Mouse (Mus musculus): ENCODE measurements around the gene Tex261. TPM values are rescaled to one million over a fixed set of nuclear protein-coding genes. Genes with fewer than 3 reads are reported as not detected.

Tex261 gene
- polyA plus RNA-seq (2015; fragmentation: Nextera tagmentation; extraction: Ambion mirVana) = 89.9 and 108 TPM in 2 replicates

DNA sequence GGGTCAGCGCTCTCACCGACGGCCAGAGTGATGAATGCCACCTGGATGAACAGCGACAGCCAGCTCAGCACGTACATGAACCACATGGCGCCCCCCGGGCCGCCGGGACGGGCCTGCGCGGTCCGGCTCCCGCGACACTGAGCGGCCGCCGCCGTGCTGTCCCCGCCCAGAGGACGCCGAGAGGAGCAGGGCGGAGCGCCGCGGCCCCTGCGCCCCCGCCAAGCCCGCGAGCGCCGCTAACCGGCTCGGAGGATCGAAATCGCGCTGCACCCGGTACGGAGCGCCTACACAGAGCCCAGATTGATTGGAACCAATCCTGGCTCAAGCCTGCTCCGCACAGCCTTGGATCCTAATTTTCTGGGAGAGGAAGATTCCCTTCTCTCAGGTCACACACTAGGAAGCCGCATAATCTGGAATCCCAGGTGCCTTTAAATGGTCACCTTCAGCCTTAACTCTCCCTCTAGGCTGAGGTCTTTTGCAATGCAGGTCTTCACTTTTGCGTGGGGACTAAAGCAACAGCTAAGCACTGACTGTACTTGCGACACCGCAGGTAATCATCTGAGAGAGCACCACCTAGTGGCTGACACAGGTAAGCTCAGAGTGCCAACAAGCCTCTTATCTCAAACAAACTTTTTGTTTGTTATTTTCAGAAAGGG is at the start of gene Tex261:
Gene Tex261, minus strand, starts transcription at position 176 of the 656 bp plus-strand sequence.
- H3K9me3 ChIP-seq (replicated peaks; ENCODE audit: control insufficient read depth, low read length) = no peaks in the 10 kb centered on the region
- peaks cover 9% of the 10 kb centered on the region for H3K4me1 ChIP-seq (ENCODE audit: control insufficient read depth, insufficient read depth, low read length)
- H3K27me3 ChIP-seq (ENCODE audit: control insufficient read depth, insufficient read depth, low read length) = no peaks in the 10 kb centered on the region
- peak within 1 kb of the TSS; percentile 92 for H3K4me2 ChIP-seq (ENCODE audit: low read depth, low read length)
- under 1% methylated on average over 42 of the region's 45 CpGs for WGBS
- H3K36me3 ChIP-seq (ENCODE audit: control insufficient read depth, insufficient read depth) = peaks cover 5% of the 10 kb centered on the region
- H3K9ac ChIP-seq (ENCODE audit: low read length) = peak within 1 kb of the TSS; percentile 97
- H3K27ac ChIP-seq (ENCODE audit: low read length) = peak within 1 kb of the TSS; percentile 95
- peak within 1 kb of the TSS; percentile 96 for H3K4me3 ChIP-seq (ENCODE audit: low read length)
- ATAC-seq (replicated peaks; ENCODE audit: extremely low read depth, insufficient read depth, low FRiP score) = peak; percentile 95

DNA sequence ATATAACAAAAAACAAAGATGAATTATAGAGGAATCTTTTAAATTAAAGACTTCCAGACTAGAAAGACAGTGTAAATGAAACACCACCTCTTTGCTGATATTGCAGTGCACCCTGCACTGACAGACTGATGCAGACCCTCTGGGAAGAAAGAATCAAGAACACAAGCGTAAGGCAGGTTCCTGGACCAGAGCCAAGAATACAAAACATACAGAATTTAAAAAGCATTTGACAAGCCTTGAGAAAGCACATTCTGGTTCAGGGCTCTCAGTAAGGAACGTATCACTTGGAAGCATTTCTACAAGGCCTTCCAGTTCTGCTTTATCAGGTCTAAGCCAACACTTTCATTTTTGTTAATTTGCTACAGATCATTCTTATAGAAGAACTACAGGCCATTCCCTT is 46.2 kb upstream of the Tex261 start:
- no peak for ATAC-seq (replicated peaks; ENCODE audit: extremely low read depth, insufficient read depth, low FRiP score)
- H3K4me1 ChIP-seq (ENCODE audit: control insufficient read depth, insufficient read depth, low read length) = 0 out of 2 replicates have a peak, but pooled peaks cover 3% of the 10 kb centered on the region
- H3K4me2 ChIP-seq (ENCODE audit: low read depth, low read length) = no peak overlapping the region
- WGBS = 44% methylated on average over 2 of the region's 2 CpGs
- H3K27ac ChIP-seq (ENCODE audit: low read length) = no peak overlapping the region
- no peak overlapping the region for H3K4me3 ChIP-seq (ENCODE audit: low read length)
- H3K27me3 ChIP-seq (ENCODE audit: control insufficient read depth, insufficient read depth, low read length) = no peaks in the 10 kb centered on the region
- no peaks in the 10 kb centered on the region for H3K36me3 ChIP-seq (ENCODE audit: control insufficient read depth, insufficient read depth)
- H3K9ac ChIP-seq (ENCODE audit: low read length) = no peak overlapping the region
- peaks cover 2% of the 10 kb centered on the region; the same call in 1 of the 2 replicates for H3K9me3 ChIP-seq (replicated peaks; ENCODE audit: control insufficient read depth, low read length)

DNA sequence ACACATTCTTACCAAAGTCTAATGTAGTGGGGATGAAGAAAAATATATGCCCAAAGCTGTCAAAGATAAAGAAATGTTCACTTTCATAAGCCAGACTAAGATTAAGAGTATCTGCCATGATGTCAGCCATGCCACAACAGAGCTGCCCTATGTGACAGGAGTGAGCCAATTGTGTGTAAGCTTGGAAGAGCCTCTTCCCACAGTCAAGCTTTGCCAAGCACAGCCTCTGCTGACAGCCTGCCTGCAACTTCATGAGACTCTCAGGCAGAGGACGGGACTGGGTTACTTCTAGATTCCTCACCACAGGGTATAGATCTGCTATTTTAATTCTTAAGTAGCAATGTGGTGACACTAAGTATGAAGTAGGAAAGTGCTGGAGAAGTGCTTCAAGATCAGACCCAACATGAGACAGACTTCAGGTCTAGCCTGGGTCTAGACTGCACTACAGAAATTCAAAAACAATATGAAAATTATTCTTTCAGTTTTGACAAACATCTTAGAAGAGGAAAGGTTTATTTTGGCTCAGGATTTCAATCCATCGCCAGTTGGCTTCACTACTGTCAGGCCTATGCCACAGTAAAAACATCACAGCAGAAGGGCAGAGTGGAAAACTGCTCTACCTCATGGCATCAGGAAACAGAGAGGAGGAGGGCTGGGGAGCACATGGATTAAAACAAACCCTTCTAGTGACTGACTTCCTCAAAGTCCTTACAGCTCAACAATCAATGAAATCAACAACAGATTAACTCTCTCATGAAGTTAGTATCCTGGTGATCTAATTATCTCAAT is 45.3 kb upstream of the Tex261 start:
- WGBS = 64% methylated on average over 2 of the region's 2 CpGs
- H3K4me3 ChIP-seq (ENCODE audit: low read length) = no peak overlapping the region
- ATAC-seq (replicated peaks; ENCODE audit: extremely low read depth, insufficient read depth, low FRiP score) = no peak
- H3K4me2 ChIP-seq (ENCODE audit: low read depth, low read length) = no peak overlapping the region
- H3K9me3 ChIP-seq (replicated peaks; ENCODE audit: control insufficient read depth, low read length) = peaks cover 2% of the 10 kb centered on the region
- H3K9ac ChIP-seq (ENCODE audit: low read length) = no peak overlapping the region
- H3K27ac ChIP-seq (ENCODE audit: low read length) = no peak overlapping the region
- peaks cover 3% of the 10 kb centered on the region; the same call in 1 of the 2 replicates for H3K36me3 ChIP-seq (ENCODE audit: control insufficient read depth, insufficient read depth)
- 0 out of 2 replicates have a peak, but pooled peaks cover 3% of the 10 kb centered on the region for H3K4me1 ChIP-seq (ENCODE audit: control insufficient read depth, insufficient read depth, low read length)
- no peaks in the 10 kb centered on the region for H3K27me3 ChIP-seq (ENCODE audit: control insufficient read depth, insufficient read depth, low read length)

DNA sequence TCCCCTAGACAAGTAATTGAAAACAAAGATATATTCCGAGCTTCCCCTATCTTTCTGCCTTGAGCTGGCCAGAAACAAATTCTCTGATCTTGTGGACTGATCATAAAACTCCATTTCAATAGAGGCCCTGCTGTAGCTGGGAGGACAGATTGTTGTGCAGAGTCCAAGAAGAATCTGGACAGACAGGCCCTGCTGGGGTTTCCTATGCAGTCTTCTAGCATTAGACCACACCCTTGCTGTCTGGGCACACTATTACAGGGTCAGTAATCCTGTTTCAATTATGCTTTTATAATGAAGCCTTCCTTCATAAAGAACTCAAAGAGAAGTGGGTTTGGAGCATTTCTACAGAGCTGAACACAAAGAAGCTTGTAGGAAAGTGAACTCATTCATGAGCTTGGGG is 43.4 kb upstream of the Tex261 start:
- peaks cover 8% of the 10 kb centered on the region for H3K36me3 ChIP-seq (ENCODE audit: control insufficient read depth, insufficient read depth)
- no peak overlapping the region for H3K4me2 ChIP-seq (ENCODE audit: low read depth, low read length)
- H3K9me3 ChIP-seq (replicated peaks; ENCODE audit: control insufficient read depth, low read length) = peaks cover 2% of the 10 kb centered on the region
- no peak overlapping the region for H3K27ac ChIP-seq (ENCODE audit: low read length)
- no peak overlapping the region for H3K4me3 ChIP-seq (ENCODE audit: low read length)
- H3K9ac ChIP-seq (ENCODE audit: low read length) = no peak overlapping the region
- H3K4me1 ChIP-seq (ENCODE audit: control insufficient read depth, insufficient read depth, low read length) = 0 out of 2 replicates have a peak, but pooled peaks cover 3% of the 10 kb centered on the region
- ATAC-seq (replicated peaks; ENCODE audit: extremely low read depth, insufficient read depth, low FRiP score) = no peak
- 73% methylated on average over 1 of the region's 1 CpGs for WGBS
- H3K27me3 ChIP-seq (ENCODE audit: control insufficient read depth, insufficient read depth, low read length) = no peaks in the 10 kb centered on the region

DNA sequence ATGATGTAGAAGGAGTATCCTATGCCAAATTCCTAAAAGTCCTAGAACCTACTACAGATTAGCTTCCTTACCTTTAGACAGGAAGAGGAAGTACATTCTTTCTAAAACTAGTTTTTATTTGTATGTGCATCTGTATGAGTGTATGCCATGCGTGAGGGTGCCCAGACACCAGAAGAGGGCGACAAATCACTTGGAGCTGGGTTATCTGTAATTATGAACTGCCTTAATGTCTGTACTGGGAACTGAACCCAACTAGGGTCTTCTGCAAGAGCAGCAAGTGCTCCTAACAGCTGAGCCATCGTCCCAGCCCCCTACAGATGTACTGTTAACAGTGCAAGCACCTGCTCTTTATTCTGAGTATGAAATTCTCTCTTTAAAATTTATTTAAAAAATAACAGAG is 40.2 kb upstream of the Tex261 start:
- Histone ChIP-seq H3K9ac (ENCODE audit: low read length) (no peak overlapping the region), H3K27me3 (ENCODE audit: control insufficient read depth, insufficient read depth, low read length) (no peaks in the 10 kb centered on the region), H3K4me2 (ENCODE audit: low read depth, low read length) (no peak overlapping the region), H3K36me3 (ENCODE audit: control insufficient read depth, insufficient read depth) (peaks cover 22% of the 10 kb centered on the region), H3K4me1 (ENCODE audit: control insufficient read depth, insufficient read depth, low read length) (no peaks in the 10 kb centered on the region), H3K9me3 (replicated peaks; ENCODE audit: control insufficient read depth, low read length) (peaks cover 2% of the 10 kb centered on the region), H3K27ac (ENCODE audit: low read length) (no peak overlapping the region), H3K4me3 (ENCODE audit: low read length) (no peak overlapping the region)
- ATAC-seq (replicated peaks; ENCODE audit: extremely low read depth, insufficient read depth, low FRiP score) = no peak
- 89% methylated on average over 3 of the region's 3 CpGs for WGBS

DNA sequence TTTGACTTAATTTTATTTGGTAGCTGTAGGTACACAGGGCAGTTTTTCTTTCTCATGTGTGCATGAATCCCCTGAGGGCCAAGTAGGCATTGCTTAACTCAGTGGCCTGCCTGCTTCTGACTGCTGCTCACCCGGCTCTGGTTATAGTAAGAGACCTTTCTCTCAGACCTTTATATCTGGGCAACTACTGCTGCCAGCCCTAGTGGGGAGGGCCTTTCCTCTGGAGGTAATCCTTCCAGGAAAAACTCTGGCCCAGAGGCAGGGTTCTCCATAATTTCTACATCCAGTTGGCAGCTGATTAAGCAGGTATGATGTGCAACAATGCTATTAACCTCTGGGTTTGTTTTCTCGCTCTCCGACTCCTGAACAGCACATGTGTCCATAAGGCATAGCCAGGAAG is 27.2 kb upstream of the Tex261 start:
- Histone ChIP-seq H3K4me1 (ENCODE audit: control insufficient read depth, insufficient read depth, low read length) (no peaks in the 10 kb centered on the region), H3K4me3 (ENCODE audit: low read length) (no peak overlapping the region), H3K36me3 (ENCODE audit: control insufficient read depth, insufficient read depth) (peaks cover 35% of the 10 kb centered on the region), H3K27me3 (ENCODE audit: control insufficient read depth, insufficient read depth, low read length) (no peaks in the 10 kb centered on the region), H3K9me3 (replicated peaks; ENCODE audit: control insufficient read depth, low read length) (no peaks in the 10 kb centered on the region), H3K9ac (ENCODE audit: low read length) (no peak overlapping the region), H3K4me2 (ENCODE audit: low read depth, low read length) (no peak overlapping the region), H3K27ac (ENCODE audit: low read length) (no peak overlapping the region)
- WGBS = 86% methylated on average over 3 of the region's 3 CpGs
- ATAC-seq (replicated peaks; ENCODE audit: extremely low read depth, insufficient read depth, low FRiP score) = no peak

DNA sequence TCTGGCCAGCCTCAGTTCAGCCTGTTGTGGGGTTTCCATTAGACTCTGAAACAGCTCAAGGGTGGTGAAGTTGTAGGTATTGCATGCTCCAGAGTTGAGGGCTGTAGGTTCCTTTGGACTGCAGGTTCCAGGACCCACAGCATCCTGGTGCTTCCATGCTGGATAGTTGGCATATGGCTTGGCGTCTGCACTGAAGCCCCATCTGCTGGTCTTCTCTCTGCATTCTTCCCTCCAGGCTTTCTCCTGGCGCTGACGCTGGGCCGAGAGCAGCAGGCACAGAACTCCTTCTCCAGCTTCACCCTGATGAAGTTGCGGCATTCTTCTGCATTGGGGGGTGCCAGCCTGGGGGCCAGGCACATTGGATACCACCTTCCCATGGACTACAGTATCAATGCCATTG is 26.4 kb upstream of the Tex261 start:
- Histone ChIP-seq H3K9me3 (replicated peaks; ENCODE audit: control insufficient read depth, low read length) (no peaks in the 10 kb centered on the region), H3K4me1 (ENCODE audit: control insufficient read depth, insufficient read depth, low read length) (no peaks in the 10 kb centered on the region), H3K27me3 (ENCODE audit: control insufficient read depth, insufficient read depth, low read length) (no peaks in the 10 kb centered on the region), H3K36me3 (ENCODE audit: control insufficient read depth, insufficient read depth) (peaks cover 35% of the 10 kb centered on the region), H3K4me2 (ENCODE audit: low read depth, low read length) (no peak overlapping the region), H3K9ac (ENCODE audit: low read length) (no peak overlapping the region), H3K27ac (ENCODE audit: low read length) (no peak overlapping the region), H3K4me3 (ENCODE audit: low read length) (no peak overlapping the region)
- no peak for ATAC-seq (replicated peaks; ENCODE audit: extremely low read depth, insufficient read depth, low FRiP score)
- WGBS = 88% methylated on average over 5 of the region's 5 CpGs

DNA sequence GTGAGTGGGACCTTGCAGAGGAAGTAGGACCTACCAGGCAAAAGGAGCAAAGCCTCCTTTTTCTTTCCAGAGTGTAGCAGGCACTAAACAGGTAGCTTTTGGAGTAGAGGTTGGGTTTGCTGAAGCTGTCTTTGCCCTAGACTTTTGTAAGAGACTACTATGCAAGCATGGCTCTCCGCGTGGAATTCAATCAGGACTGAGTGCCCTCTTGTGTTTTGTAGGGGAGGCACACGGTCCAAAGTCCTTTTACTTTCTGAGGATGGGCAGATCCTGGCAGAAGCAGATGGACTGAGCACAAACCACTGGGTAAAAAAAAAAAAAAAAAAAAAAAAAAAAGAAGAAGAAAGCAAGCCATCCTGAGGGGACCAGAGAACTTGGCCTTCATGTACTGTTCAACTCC is 21.1 kb upstream of the Tex261 start:
- Histone ChIP-seq H3K27me3 (ENCODE audit: control insufficient read depth, insufficient read depth, low read length) (no peaks in the 10 kb centered on the region), H3K4me1 (ENCODE audit: control insufficient read depth, insufficient read depth, low read length) (peaks cover 7% of the 10 kb centered on the region), H3K4me2 (ENCODE audit: low read depth, low read length) (no peak overlapping the region), H3K36me3 (ENCODE audit: control insufficient read depth, insufficient read depth) (peaks cover 22% of the 10 kb centered on the region), H3K9me3 (replicated peaks; ENCODE audit: control insufficient read depth, low read length) (no peaks in the 10 kb centered on the region), H3K4me3 (ENCODE audit: low read length) (no peak overlapping the region), H3K27ac (ENCODE audit: low read length) (no peak overlapping the region), H3K9ac (ENCODE audit: low read length) (no peak overlapping the region)
- 52% methylated on average over 3 of the region's 3 CpGs for WGBS
- no peak for ATAC-seq (replicated peaks; ENCODE audit: extremely low read depth, insufficient read depth, low FRiP score)

DNA sequence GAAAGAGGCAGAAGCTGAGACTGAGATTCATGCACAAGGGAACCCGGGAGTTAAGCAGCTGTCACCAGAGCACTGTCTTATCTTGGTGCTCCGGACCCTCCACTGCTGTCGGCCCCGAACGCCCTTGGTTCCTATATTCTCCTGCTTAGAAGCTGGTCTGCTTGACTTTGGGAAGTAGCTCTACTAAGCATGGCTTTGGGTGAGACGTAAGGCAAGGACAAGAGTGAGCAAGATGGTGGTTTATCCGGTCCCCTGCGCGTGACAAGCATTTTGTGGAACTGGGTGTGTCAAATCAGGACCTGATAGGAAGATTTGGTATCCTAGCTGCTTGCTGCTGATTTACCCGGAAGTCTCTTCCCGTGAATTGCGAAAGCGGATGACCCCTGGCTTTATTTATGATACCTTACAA is 19.9 kb upstream of the Tex261 start:
- Histone ChIP-seq H3K4me1 (ENCODE audit: control insufficient read depth, insufficient read depth, low read length) (peaks cover 14% of the 10 kb centered on the region), H3K9ac (ENCODE audit: low read length) (peak overlapping the region; percentile 86), H3K9me3 (replicated peaks; ENCODE audit: control insufficient read depth, low read length) (no peaks in the 10 kb centered on the region), H3K27ac (ENCODE audit: low read length) (peak overlapping the region; percentile 95), H3K4me3 (ENCODE audit: low read length) (peak overlapping the region; percentile 87), H3K4me2 (ENCODE audit: low read depth, low read length) (peak overlapping the region; percentile 78), H3K36me3 (ENCODE audit: control insufficient read depth, insufficient read depth) (peaks cover 10% of the 10 kb centered on the region), H3K27me3 (ENCODE audit: control insufficient read depth, insufficient read depth, low read length) (no peaks in the 10 kb centered on the region)
- peak; percentile 7; the same call in 1 of the 2 replicates for ATAC-seq (replicated peaks; ENCODE audit: extremely low read depth, insufficient read depth, low FRiP score)
- WGBS = 2% methylated on average over 13 of the region's 13 CpGs

Measured in heart, embryonic 16.5 days (tissue).